Mouse (Mus musculus) embryonic facial prominence, embryonic 14.5 days (tissue): ENCODE data around the gene Pou5f1. TPM values are rescaled to one million over a fixed set of nuclear protein-coding genes. Genes with fewer than 3 reads are reported as not detected.

Source experiments
- ATAC-seq: fragments of 200-750 bp; cut with Nextera tagmentation; 2 replicates; pipeline ENCODE4 v1.8.0; 2017; ENCODE audit warnings: low read depth, moderate number of reproducible peaks, moderate TSS enrichment
- DNase-seq: peaks from one replicate; pipeline ENCODE4 v3.0.0-alpha.2; 2015; ENCODE audit warnings: low spot score
- H3K27ac ChIP-seq: fragments of 300-500 bp; sonication (generic); replicated peaks from 2 replicates; pipeline ENCODE4 v1.5.1; 2014; ENCODE audit warnings: low read depth, mild to moderate bottlenecking, low read length, moderate library complexity
- H3K27me3 ChIP-seq: fragments of 300-500 bp; sonication (generic); replicated peaks from 2 replicates; pipeline ENCODE4 v1.6.1; 2014; ENCODE audit warnings: low read length; ENCODE audit not compliant: control insufficient read depth, insufficient read depth
- H3K36me3 ChIP-seq: fragments of 300-500 bp; sonication (generic); 2 replicates; pipeline ENCODE4 v1.6.1; 2014; ENCODE audit warnings: low read length, mixed read lengths; ENCODE audit not compliant: control insufficient read depth, insufficient read depth
- H3K4me1 ChIP-seq: fragments of 300-500 bp; sonication (generic); 2 replicates; pipeline ENCODE4 v1.6.1; 2014; ENCODE audit warnings: antibody characterized with exemption, low read length; ENCODE audit not compliant: control insufficient read depth, insufficient read depth
- H3K4me2 ChIP-seq: fragments of 300-500 bp; sonication (generic); 2 replicates; pipeline ENCODE4 v1.6.1; 2014; ENCODE audit warnings: low read depth, mild to moderate bottlenecking, low read length, moderate library complexity, mixed read lengths
- H3K4me3 ChIP-seq: fragments of 300-500 bp; sonication (generic); 2 replicates; pipeline ENCODE4 v1.5.1; 2014; ENCODE audit warnings: low read depth, mild to moderate bottlenecking, low read length
- H3K9ac ChIP-seq: fragments of 300-500 bp; sonication (generic); 2 replicates; pipeline ENCODE4 v1.6.1; 2014; ENCODE audit warnings: low read depth, mild to moderate bottlenecking, low read length, moderate library complexity, mixed read lengths
- H3K9me3 ChIP-seq: fragments of 300-500 bp; sonication (generic); 2 replicates; pipeline ENCODE4 v1.6.1; 2016; ENCODE audit warnings: low read length; ENCODE audit not compliant: control insufficient read depth
- WGBS: fragments of 180-500 bp; shearing (Covaris S2); extraction: QIAGEN DNeasy Blood & Tissue Kit; methylation state at CpG from one replicate; pipeline ENCODE4 v1.1.7; 2014; 5-methylcytosine and 5-hydroxymethylcytosine counted together
- polyA plus RNA-seq: library from polyadenylated mRNA; unstranded; fragments of >200 nt; fragmentation: Nextera tagmentation; extraction: Ambion mirVana; gene quantifications from 2 replicates; pipeline ENCODE4 v1.2.1, GENCODE M21; 2014

Gene Pou5f1
- polyA plus RNA-seq, 1 experiment from 2014 or later = not detected

GRCm38 (mm10) chr17:35549437-35550142 is 43.8 kb downstream of the Pou5f1 start:
- WGBS = 28% methylated on average over 13 of the region's 15 CpGs
- H3K4me1 ChIP-seq = peaks cover 17% of the 10 kb centered on the region; the same call in 1 of the 2 replicates
- H3K4me3 ChIP-seq = no peak overlapping the region
- H3K9me3 ChIP-seq = no peaks in the 10 kb centered on the region
- peak overlapping the region; percentile 77 for H3K27ac ChIP-seq
- ATAC-seq (peak; percentile 74), DNase-seq (peak; percentile 78)
- no peaks in the 10 kb centered on the region for H3K27me3 ChIP-seq
- no peaks in the 10 kb centered on the region for H3K36me3 ChIP-seq
- no peak overlapping the region for H3K9ac ChIP-seq
- peak overlapping the region; percentile 0; the same call in 1 of the 2 replicates for H3K4me2 ChIP-seq

GRCm38 (mm10) chr17:35550143-35550494 is 44.3 kb downstream of the Pou5f1 start:
- no peaks in the 10 kb centered on the region for H3K27me3 ChIP-seq
- DNase-seq (no peak), ATAC-seq (no peak)
- H3K36me3 ChIP-seq = no peaks in the 10 kb centered on the region
- WGBS = 96% methylated on average over 4 of the region's 4 CpGs
- peak overlapping the region; percentile 0; the same call in 1 of the 2 replicates for H3K4me2 ChIP-seq
- no peak overlapping the region for H3K4me3 ChIP-seq
- H3K9ac ChIP-seq = no peak overlapping the region
- no peaks in the 10 kb centered on the region for H3K9me3 ChIP-seq
- H3K4me1 ChIP-seq = peaks cover 17% of the 10 kb centered on the region; the same call in 1 of the 2 replicates
- H3K27ac ChIP-seq = peak overlapping the region; percentile 77

- Histone ChIP-seq H3K9me3 (no peaks in the 10 kb centered on the region), H3K27me3 (no peaks in the 10 kb centered on the region), H3K4me3 (no peak overlapping the region), H3K27ac (no peak overlapping the region), H3K36me3 (no peaks in the 10 kb centered on the region), H3K9ac (no peak overlapping the region), H3K4me1 (peaks cover 17% of the 10 kb centered on the region; the same call in 1 of the 2 replicates), H3K4me2 (no peak overlapping the region)
- DNase-seq (no peak), ATAC-seq (no peak)
- WGBS = 38% methylated on average over 8 of the region's 8 CpGs
These were observed 45.1 kb downstream of the Pou5f1 start for GRCm38 (mm10) chr17:35550871-35551270.

GRCm38 (mm10) chr17:35551881-35552414 is 46.1 kb downstream of the Pou5f1 start, which contains the start of gene Cdsn:
TSS of gene Cdsn (plus strand) at chr17:35552128.
- Histone ChIP-seq H3K9me3 (no peaks in the 10 kb centered on the region), H3K4me2 (no peak within 1 kb of the TSS), H3K4me3 (no peak within 1 kb of the TSS), H3K4me1 (peaks cover 17% of the 10 kb centered on the region; the same call in 1 of the 2 replicates), H3K27ac (no peak within 1 kb of the TSS), H3K9ac (no peak within 1 kb of the TSS), H3K36me3 (no peaks in the 10 kb centered on the region), H3K27me3 (no peaks in the 10 kb centered on the region)
- DNase-seq (no peak), ATAC-seq (no peak)
- WGBS = 77% methylated on average over 9 of the region's 10 CpGs

GRCm38 (mm10) chr17:35554321-35554720 is 48.5 kb downstream of the Pou5f1 start:
- Histone ChIP-seq H3K36me3 (no peaks in the 10 kb centered on the region), H3K9me3 (no peaks in the 10 kb centered on the region), H3K27me3 (no peaks in the 10 kb centered on the region), H3K27ac (no peak overlapping the region), H3K9ac (no peak overlapping the region), H3K4me3 (no peak overlapping the region), H3K4me1 (peaks cover 9% of the 10 kb centered on the region; the same call in 1 of the 2 replicates), H3K4me2 (no peak overlapping the region)
- WGBS = 77% methylated on average over 5 of the region's 5 CpGs
- ATAC-seq (no peak), DNase-seq (no peak)

- no peak overlapping the region for H3K9ac ChIP-seq
- no peak overlapping the region for H3K4me2 ChIP-seq
- no peaks in the 10 kb centered on the region for H3K36me3 ChIP-seq
- ATAC-seq = no peak
- no peaks in the 10 kb centered on the region for H3K27me3 ChIP-seq
- no peak for DNase-seq
- WGBS = 87% methylated on average over 15 of the region's 18 CpGs
- H3K9me3 ChIP-seq = no peaks in the 10 kb centered on the region
- peaks cover 5% of the 10 kb centered on the region; the same call in 1 of the 2 replicates for H3K4me1 ChIP-seq
- H3K4me3 ChIP-seq = no peak overlapping the region
- H3K27ac ChIP-seq = no peak overlapping the region
These were observed 49.1 kb downstream of the Pou5f1 start for GRCm38 (mm10) chr17:35554761-35555397.

- Histone ChIP-seq H3K9me3 (no peaks in the 10 kb centered on the region), H3K4me1 (no peaks in the 10 kb centered on the region), H3K9ac (no peak overlapping the region), H3K27ac (no peak overlapping the region), H3K4me2 (no peak overlapping the region), H3K4me3 (no peak overlapping the region), H3K27me3 (no peaks in the 10 kb centered on the region), H3K36me3 (no peaks in the 10 kb centered on the region)
- WGBS = 78% methylated on average over 13 of the region's 13 CpGs
- DNase-seq = no peak
- no peak for ATAC-seq
These were observed 50.5 kb downstream of the Pou5f1 start for GRCm38 (mm10) chr17:35556186-35556765.

GRCm38 (mm10) chr17:35556812-35557211 is 51.0 kb downstream of the Pou5f1 start:
- Histone ChIP-seq H3K4me1 (no peaks in the 10 kb centered on the region), H3K4me2 (no peak overlapping the region), H3K4me3 (no peak overlapping the region), H3K9me3 (no peaks in the 10 kb centered on the region), H3K27ac (no peak overlapping the region), H3K9ac (no peak overlapping the region), H3K36me3 (no peaks in the 10 kb centered on the region), H3K27me3 (no peaks in the 10 kb centered on the region)
- DNase-seq = no peak
- WGBS = 27% methylated on average over 5 of the region's 5 CpGs
- ATAC-seq = peak; percentile 30; the same call in 1 of the 2 replicates
